Mouse (Mus musculus) layer of hippocampus, postnatal 10 days (tissue): ENCODE measurements around the gene Parl. TPM values are rescaled to one million over a fixed set of nuclear protein-coding genes. Genes with fewer than 3 reads are reported as not detected.
A peak's percentile ranks its signal among the peaks of the same experiment; 100 is the strongest.

Source experiments
- DNase-seq, 2 experiments: peaks; one replicate each; pipeline ENCODE4 v3.0.0; 2021; ENCODE audit warnings: low spot score in 2 of 2
- long read RNA-seq: library from polyadenylated mRNA; stranded (forward); transcript quantifications from one replicate; pipeline ENCODE4 v2.0.0, GENCODE M21; 2023
- total RNA-seq, 2 experiments: library from RNA; stranded (reverse); gene quantifications; 2 replicates each; pipeline ENCODE4 v1.2.3; 2021

Gene Parl
- total RNA-seq = 10 to 100 TPM; 66.1 to 71.4 TPM
- long read RNA-seq, transcript Parl-201 (10 exons, 1,348 nt) = major isoform, 58 of 72 reads
- long read RNA-seq, partial matches to known transcripts = 6 of 72 reads
- long read RNA-seq, other reads (novel, unspliced or antisense) = 7 of 72 reads

GRCm38 (mm10) chr16:20301770-20302649 lies at the start of gene Parl:
TSS of gene Parl (minus strand) at chr16:20302387.
- DNase-seq = peak; percentile 82 to 88

GRCm38 (mm10) chr16:20345464-20345863 lies 43.3 kb upstream of the Parl start:
- no peak for DNase-seq

DNA sequence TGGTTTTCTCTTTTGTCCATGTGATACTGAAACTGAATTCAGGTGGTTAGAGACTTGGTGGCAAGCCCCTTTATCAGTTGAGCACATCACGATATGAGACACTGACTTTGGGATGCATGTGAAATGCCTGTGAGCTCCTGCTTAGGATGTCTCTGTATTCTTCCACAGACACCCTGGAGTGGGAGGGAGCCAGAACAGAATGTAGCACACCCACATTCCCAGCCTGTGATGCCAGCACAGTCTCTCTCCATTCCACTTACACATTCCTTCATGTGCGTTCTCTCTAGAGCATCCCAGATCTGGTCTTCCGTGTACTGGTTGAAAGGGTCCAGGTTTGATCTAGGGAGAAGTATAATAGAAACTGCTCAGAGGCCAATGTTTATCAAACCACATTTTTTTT lies 36.4 kb upstream of the Parl start:
- DNase-seq = peak in 1 of 2 experiments; percentile 23

DNA sequence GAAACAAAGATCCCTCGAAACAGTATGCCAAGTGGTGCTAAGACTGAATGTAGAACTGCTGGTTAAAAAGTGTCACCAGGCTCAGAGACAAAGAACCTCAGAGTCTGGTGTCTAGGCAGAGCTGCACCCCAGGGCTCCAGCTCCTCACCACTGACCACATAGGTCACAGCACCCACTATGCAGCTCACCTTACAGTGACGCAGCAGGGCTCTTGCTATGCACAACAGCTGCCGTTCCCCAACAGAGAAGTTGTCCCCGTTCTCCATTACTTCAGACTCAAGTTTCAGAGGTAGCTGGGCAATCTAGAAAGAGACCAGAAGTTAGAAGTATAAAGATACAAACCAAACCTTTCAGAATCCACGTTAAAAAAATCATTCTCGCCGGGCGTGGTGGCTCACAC lies 32.7 kb upstream of the Parl start:
- DNase-seq = no peak

DNA sequence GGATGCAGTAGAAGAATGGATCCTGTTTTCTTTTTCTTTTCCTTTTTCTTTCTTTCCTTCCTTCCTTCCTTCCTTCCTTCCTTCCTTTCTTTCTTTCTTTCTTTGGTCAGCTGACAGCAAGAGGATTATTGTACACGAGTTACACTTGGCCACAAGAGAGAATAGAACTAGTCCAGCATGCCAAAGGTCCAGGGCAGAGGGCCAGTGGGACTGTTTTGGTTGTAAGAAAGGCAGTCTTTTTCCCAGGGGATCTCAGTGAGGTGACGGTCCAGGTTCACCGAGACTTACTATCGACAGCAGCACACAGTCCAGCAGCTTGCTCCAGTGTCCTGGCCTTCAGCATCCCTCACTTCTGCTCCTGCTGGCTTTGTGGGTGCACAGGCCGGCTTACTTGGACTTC lies 26.1 kb upstream of the Parl start:
- DNase-seq = no peak

GRCm38 (mm10) chr16:20325286-20325685 lies 23.1 kb upstream of the Parl start, which contains the start of gene Cyp2ab1:
TSS of gene Cyp2ab1 (minus strand) at chr16:20325404.
- DNase-seq = no peak

DNA sequence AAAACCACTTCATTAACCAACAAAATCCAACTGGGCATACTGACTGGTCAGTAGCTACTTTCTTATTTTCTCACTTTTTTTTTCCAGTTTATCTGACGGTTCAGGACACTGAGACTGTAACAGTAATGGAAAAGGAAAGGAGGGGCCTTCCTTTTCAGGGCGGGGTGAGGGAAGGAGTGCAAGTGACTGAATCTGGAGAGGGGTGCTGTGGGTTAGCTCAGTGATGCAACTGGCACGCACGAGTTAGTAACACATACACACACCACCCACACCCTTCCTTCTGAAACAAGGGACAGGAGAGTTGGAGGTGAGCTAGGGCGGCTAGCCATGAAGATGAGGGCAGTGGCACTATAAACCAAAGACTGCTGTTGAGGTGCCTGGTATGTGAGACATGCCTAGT lies 21.7 kb upstream of the Parl start:
- no peak for DNase-seq

DNA sequence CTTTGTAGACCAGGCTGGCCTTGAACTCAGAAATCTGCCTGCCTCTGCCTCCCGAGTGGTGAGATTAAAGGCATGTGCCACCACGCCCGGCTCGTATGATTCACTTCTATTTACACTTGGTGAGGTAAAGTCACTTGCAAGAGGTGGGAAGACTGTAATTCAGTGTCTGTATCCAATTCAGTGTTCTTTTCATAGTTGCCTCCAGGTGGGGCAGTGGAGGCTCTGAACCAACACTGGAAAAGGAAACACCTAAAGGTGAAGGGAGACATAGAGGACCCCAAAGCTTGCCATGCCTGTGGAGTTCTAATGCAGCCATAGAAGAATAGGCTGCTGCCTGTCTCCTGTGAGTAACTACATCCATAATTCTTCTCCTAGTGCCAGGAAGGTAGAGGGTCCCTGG lies 20.1 kb upstream of the Parl start:
- DNase-seq = no peak

DNA sequence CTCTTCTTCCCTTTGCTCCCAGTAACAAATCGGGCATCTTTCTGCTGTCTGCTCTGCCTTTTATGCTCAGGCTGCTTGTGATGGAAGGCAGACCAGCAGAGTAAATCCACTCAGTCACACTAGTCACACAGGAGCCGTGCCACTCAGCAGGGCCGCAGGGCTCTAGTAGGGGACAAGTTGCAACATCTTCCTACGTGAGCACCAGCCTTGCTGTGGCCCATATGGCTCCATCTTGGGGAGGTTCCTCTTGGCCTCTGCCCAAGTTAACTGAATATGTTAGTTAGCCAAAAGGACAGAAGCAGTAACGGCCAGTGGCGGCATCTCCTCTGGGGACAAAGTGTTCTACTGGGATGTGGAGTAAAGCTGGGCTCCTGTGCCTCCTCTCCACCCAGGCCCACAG lies 14.6 kb upstream of the Parl start:
- no peak for DNase-seq

DNA sequence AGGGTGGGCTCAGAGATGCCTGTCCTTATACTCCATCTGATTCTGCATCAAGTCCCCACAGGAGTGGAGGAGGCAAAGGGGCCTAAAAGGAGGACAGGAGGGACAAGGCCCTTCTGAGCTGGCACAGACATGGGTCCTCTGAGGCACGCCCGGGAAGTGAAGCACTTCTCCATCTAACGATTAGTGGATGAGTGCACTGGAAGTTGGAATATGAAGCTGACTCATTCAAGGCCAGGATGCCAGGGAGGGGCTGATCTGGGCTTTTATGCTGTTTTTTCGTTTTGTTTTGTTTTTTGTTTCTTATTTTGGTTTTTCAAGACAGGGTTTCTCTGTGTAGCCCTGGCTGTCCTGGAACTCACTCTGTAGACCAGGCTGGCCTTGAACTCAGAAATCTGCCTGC lies 13.1 kb upstream of the Parl start:
- no peak for DNase-seq

DNA sequence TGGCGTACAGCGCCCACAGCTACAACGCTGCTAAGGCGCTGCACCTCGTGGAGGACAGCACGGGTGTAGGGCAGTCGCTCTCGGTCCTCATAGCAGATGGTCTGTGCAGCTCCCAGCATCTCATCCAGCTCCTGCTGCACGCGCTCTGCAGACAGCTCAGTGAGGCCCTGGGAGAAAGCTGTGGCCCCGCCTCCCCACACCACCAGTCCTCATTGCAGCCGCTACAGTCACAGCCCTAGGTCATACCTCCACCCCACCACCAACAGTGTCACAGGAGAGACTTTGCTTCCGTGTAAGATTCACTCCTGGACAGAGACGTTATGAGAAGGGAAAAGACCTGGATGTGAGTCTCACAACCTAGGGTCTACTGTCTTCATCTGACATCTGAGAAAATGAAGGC lies 10.1 kb upstream of the Parl start:
- no peak for DNase-seq

- DNase-seq = no peak
These were observed 2.1 kb downstream of the Parl start for GRCm38 (mm10) chr16:20300076-20300475.

GRCm38 (mm10) chr16:20280238-20280637 lies 21.9 kb downstream of the Parl start:
- DNase-seq = no peak

DNA sequence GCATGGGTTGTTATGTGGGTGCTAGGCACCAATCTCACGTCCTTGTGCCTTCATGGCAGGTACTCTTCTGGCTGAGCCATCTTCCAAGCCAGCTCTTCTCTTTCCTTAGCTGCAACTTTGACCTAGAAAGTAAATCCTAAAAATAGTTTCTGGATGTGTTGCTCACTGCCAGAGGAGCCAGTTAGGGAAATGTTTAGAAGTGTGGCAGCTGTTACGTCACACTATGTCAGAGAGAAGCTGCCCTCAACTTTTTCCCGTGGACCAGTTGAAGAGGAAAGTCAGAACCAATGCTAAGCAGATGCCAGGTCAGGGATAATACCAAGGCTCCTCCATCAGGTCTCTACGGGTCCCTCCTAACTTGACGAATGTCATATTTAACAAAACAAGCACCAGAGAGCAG lies 22.8 kb downstream of the Parl start:
- no peak for DNase-seq

DNA sequence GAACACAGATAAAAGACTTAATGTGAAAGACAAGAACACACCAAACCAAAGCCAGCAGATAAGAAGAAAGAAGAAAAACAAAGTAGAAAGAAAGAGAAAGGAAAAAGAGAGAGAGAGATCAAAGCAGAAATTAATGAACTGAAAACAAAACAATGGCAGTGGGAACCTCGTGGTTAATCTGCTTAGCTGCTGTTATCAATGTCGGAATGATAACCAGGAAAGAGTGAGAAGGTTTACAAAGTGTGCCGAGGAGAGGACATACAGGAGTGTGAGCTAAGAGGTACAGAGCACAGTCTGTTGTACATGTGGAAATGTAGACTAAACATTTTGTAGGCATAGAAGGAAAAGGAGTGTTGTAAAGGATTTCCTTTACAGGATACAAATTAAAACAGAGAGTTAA lies 29.2 kb downstream of the Parl start:
- DNase-seq = no peak

GRCm38 (mm10) chr16:20271339-20271738 lies 30.8 kb downstream of the Parl start:
- DNase-seq = no peak

DNA sequence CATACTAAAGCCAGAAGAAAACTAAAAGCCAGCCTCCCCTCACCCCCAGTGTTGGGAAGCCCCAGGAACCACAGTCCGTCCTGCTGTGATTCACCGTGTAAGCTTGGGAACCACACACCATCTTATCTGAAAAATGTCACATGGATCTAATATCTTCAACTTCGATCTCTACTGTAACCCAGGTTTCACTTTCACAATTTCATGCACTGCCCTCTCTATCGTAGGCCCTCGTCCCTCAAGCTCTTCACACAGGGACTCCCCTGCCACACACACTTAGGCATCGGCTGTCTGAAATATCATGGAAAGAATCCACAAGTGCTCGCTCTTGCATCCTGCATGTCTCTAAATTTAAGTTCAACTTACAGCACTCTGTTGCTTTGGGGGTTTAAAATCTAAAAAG lies 37.1 kb downstream of the Parl start:
- DNase-seq = no peak

DNA sequence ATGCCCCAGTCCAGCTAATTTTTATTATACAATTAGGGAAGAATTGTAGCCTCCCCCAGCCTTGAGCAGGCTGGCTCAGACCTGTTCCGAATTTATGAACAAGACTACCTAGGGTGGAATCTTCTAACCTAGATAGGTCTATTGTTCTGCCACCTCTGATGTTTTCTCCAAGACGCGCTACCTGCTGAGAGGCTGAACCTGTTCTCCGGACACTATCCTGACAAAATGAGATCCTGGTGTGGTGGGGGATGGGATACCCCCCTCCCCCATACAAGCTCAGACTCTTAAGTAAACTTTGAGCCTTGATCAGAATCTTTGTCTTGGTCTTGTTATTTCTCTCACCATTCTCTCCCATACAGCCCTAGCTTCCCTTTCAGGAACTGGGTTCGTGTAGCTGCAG lies 44.3 kb downstream of the Parl start:
- DNase-seq = no peak

- no peak for DNase-seq
These were observed 53.6 kb downstream of the Parl start for GRCm38 (mm10) chr16:20248442-20249174.

- no peak for DNase-seq
These were observed 55.1 kb downstream of the Parl start for GRCm38 (mm10) chr16:20247103-20247502.

DNA sequence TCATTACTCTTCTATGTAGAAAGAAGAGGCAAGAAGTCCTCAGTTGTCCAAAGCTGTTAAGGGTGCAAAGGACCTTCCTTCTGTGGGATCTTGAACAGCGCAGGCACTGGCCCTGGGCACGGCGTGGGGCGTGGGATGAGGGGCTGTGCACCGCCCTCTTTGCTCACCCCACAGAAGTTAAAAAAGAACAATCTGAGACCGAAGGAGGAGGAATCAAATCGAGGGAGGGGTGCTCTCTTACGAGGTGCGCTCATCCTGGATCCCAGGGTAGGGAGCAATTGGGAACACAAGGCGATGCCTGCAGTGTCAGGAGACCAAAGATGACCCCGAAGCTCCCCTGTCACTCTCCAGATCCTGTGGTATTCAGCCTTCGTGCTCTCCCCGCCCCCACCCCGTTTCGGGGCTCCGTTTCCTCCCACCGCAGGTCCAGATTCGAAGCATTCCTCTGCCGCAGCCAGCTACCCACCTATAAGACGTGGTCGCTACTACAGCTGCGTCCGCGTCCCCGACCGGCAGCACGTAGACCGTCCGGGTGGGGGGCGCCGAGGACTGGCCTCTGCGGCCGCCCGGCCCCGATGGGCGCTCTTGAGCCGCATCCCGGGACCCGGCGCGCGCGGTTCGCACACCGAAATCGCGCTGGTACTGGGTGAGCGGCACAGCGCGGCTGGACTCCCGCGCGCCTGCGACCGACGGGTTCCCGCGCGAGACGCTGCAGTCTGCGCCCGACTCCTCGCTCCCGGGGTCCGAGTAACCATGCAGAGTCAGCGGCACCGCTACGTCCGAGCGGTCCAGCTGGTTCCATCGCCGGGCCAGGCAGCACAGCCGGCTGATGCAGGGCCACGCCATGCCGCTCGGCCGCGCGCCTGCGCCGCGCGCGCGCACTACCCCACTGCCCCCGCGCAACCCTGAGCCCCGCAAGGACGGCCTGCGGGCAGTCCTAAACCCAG lies 61.4 kb downstream of the Parl start, which contains the start of gene Map6d1:
Gene Map6d1 (minus strand): TSS at position 891 of the 947 bp plus-strand sequence.
- DNase-seq = peak; percentile 59 to 71
